Mouse (Mus musculus): Measurements from ENCODE around the gene Pycr2. TPM values are rescaled to one million over a fixed set of nuclear protein-coding genes. Genes with fewer than 3 reads are reported as not detected.

The Pycr2 gene
- polyA plus RNA-seq, 1 experiment from 2014 or later = 57.5 TPM

DNA sequence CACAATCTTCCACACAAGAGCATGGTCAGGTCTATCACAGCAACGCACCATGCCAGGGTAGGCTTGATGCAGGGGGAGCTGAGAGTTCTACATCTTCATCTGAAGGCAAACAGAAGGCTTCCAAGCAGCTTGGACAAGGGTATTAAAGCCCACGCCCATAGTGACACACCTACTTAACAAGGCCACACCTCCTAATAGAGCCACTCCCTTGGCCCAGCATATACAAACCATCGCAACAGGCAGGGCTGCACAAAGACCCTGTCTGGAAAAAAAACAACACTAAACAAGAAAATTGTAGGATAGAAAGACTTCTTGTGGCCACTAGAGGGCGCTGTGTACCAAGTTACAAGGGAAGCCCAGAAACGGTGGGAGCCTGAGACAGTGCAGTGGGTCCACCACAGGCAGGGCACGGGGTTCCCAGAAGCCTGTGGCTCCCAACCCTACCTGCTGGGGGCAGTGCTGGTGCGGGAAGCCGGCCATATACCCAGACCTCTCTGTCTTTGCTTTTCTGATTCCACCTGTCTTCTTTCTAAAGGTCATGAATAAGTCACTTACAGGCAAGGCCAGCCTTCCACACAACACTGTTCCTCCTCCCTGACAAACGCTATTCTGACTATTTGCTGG is 30.1 kb upstream of the Pycr2 start:
- no peak overlapping the region for H3K9ac ChIP-seq (replicated peaks; ENCODE audit: low read depth)
- ATAC-seq = peak; percentile 84
- peak; percentile 82 for DNase-seq (ENCODE audit: low spot score)
- H3K27me3 ChIP-seq (replicated peaks; ENCODE audit: insufficient read depth, low read length) = no peaks in the 10 kb centered on the region
- no peak overlapping the region for H3K27ac ChIP-seq (ENCODE audit: low read length)
- no peak overlapping the region for H3K4me3 ChIP-seq (ENCODE audit: low read depth, low read length)
- no peaks in the 10 kb centered on the region for H3K9me3 ChIP-seq (ENCODE audit: low read length)
- TF ChIP-seq CTCF (IDR thresholded peaks at IDR 0.05) = peak; percentile 80
- TF ChIP-seq EP300 (IDR thresholded peaks at IDR 0.05) = no peak
- no peaks in the 10 kb centered on the region for H3K4me1 ChIP-seq (ENCODE audit: insufficient read depth, low read depth, low read length)
- WGBS = 20% methylated on average over 9 of the region's 9 CpGs
- no peak overlapping the region for H3K4me2 ChIP-seq (replicated peaks; ENCODE audit: low read depth, low read length)
- no peaks in the 10 kb centered on the region for H3K36me3 ChIP-seq (ENCODE audit: insufficient read depth, low read length)

- no peak for ATAC-seq
- Histone ChIP-seq H3K27me3 (replicated peaks; ENCODE audit: insufficient read depth, low read length) (no peaks in the 10 kb centered on the region), H3K4me1 (ENCODE audit: insufficient read depth, low read depth, low read length) (no peaks in the 10 kb centered on the region), H3K9me3 (ENCODE audit: low read length) (no peaks in the 10 kb centered on the region), H3K4me2 (replicated peaks; ENCODE audit: low read depth, low read length) (no peak overlapping the region), H3K27ac (ENCODE audit: low read length) (no peak overlapping the region), H3K36me3 (ENCODE audit: insufficient read depth, low read length) (no peaks in the 10 kb centered on the region), H3K4me3 (ENCODE audit: low read depth, low read length) (no peak overlapping the region), H3K9ac (replicated peaks; ENCODE audit: low read depth) (no peak overlapping the region)
- TF ChIP-seq CTCF (IDR thresholded peaks at IDR 0.05) = no peak
- WGBS = 73% methylated on average over 2 of the region's 2 CpGs
- no peak for DNase-seq (ENCODE audit: low spot score)
Measured at GRCm38 (mm10) chr1:180874615-180875014, 29.5 kb upstream of the Pycr2 start.

- 85% methylated on average over 9 of the region's 9 CpGs for WGBS
- Histone ChIP-seq H3K4me3 (ENCODE audit: low read depth, low read length) (no peak overlapping the region), H3K27me3 (replicated peaks; ENCODE audit: insufficient read depth, low read length) (no peaks in the 10 kb centered on the region), H3K27ac (ENCODE audit: low read length) (no peak overlapping the region), H3K4me2 (replicated peaks; ENCODE audit: low read depth, low read length) (no peak overlapping the region), H3K36me3 (ENCODE audit: insufficient read depth, low read length) (no peaks in the 10 kb centered on the region), H3K9me3 (ENCODE audit: low read length) (no peaks in the 10 kb centered on the region), H3K4me1 (ENCODE audit: insufficient read depth, low read depth, low read length) (no peaks in the 10 kb centered on the region), H3K9ac (replicated peaks; ENCODE audit: low read depth) (no peak overlapping the region)
- TF ChIP-seq EP300 (IDR thresholded peaks at IDR 0.05) = no peak
- no peak for TF ChIP-seq CTCF (IDR thresholded peaks at IDR 0.05)
- no peak for ATAC-seq
- DNase-seq (ENCODE audit: low spot score) = no peak
Measured at GRCm38 (mm10) chr1:180875126-180875525, 29.0 kb upstream of the Pycr2 start.

DNA sequence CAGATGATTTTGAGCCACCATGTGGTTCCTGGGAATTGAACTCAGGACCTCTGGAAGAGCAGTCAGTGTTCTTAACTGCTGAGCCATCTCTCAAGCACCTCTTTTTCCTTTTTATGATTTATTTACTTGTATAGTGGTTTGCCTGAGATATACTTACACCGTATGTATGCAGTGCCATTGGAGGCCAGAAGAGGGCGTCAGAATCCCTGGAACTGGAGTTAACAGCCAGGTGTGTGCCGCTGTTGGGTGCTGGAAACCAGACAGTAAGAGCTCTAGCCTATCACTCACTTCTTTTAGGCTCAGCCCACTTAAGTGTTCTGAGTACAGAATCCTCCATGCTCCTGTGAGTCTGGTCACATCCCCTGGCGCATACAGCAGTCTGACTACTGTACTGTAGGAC is 26.6 kb upstream of the Pycr2 start:
- Histone ChIP-seq H3K9me3 (ENCODE audit: low read length) (no peaks in the 10 kb centered on the region), H3K4me1 (ENCODE audit: insufficient read depth, low read depth, low read length) (no peaks in the 10 kb centered on the region), H3K27ac (ENCODE audit: low read length) (no peak overlapping the region), H3K27me3 (replicated peaks; ENCODE audit: insufficient read depth, low read length) (no peaks in the 10 kb centered on the region), H3K4me3 (ENCODE audit: low read depth, low read length) (no peak overlapping the region), H3K36me3 (ENCODE audit: insufficient read depth, low read length) (no peaks in the 10 kb centered on the region), H3K4me2 (replicated peaks; ENCODE audit: low read depth, low read length) (no peak overlapping the region), H3K9ac (replicated peaks; ENCODE audit: low read depth) (no peak overlapping the region)
- TF ChIP-seq CTCF (IDR thresholded peaks at IDR 0.05) = no peak
- TF ChIP-seq EP300 (IDR thresholded peaks at IDR 0.05) = no peak
- no peak for DNase-seq (ENCODE audit: low spot score)
- no peak for ATAC-seq
- 72% methylated on average over 4 of the region's 4 CpGs for WGBS

GRCm38 (mm10) chr1:180881768-180882167 is 22.3 kb upstream of the Pycr2 start:
- WGBS = 54% methylated on average over 3 of the region's 3 CpGs
- TF ChIP-seq CTCF (IDR thresholded peaks at IDR 0.05) = no peak
- no peak for TF ChIP-seq EP300 (IDR thresholded peaks at IDR 0.05)
- Histone ChIP-seq H3K27me3 (replicated peaks; ENCODE audit: insufficient read depth, low read length) (no peaks in the 10 kb centered on the region), H3K4me3 (ENCODE audit: low read depth, low read length) (no peak overlapping the region), H3K36me3 (ENCODE audit: insufficient read depth, low read length) (no peaks in the 10 kb centered on the region), H3K27ac (ENCODE audit: low read length) (no peak overlapping the region), H3K4me2 (replicated peaks; ENCODE audit: low read depth, low read length) (no peak overlapping the region), H3K4me1 (ENCODE audit: insufficient read depth, low read depth, low read length) (no peaks in the 10 kb centered on the region), H3K9me3 (ENCODE audit: low read length) (no peaks in the 10 kb centered on the region), H3K9ac (replicated peaks; ENCODE audit: low read depth) (no peak overlapping the region)
- DNase-seq (ENCODE audit: low spot score) (no peak), ATAC-seq (no peak)

DNA sequence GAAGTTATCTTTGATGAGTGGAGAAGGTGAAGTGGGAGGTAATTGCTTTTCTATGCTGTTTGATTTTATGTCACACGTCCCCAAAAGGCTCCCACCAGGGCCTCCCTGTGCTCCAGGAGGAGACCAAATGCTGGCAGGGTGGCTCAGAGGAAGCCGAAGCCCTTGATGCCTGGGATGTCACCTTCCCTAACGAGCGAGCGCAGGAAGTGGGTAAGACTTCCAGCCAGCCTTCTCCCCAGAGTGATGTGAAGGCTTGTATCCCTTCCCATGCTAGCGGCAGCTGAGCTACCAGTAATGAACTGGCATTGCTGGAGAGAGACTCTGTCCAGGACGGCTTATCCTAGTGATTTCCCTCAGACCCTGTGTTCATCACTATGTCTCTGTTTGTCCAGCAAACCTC is 20.4 kb upstream of the Pycr2 start:
- ATAC-seq (no peak), DNase-seq (ENCODE audit: low spot score) (no peak)
- no peaks in the 10 kb centered on the region for H3K4me1 ChIP-seq (ENCODE audit: insufficient read depth, low read depth, low read length)
- H3K36me3 ChIP-seq (ENCODE audit: insufficient read depth, low read length) = no peaks in the 10 kb centered on the region
- H3K4me2 ChIP-seq (replicated peaks; ENCODE audit: low read depth, low read length) = no peak overlapping the region
- no peak overlapping the region for H3K27ac ChIP-seq (ENCODE audit: low read length)
- H3K27me3 ChIP-seq (replicated peaks; ENCODE audit: insufficient read depth, low read length) = no peaks in the 10 kb centered on the region
- no peak for TF ChIP-seq CTCF (IDR thresholded peaks at IDR 0.05)
- no peak for TF ChIP-seq EP300 (IDR thresholded peaks at IDR 0.05)
- WGBS = 25% methylated on average over 7 of the region's 7 CpGs
- no peaks in the 10 kb centered on the region for H3K9me3 ChIP-seq (ENCODE audit: low read length)
- H3K4me3 ChIP-seq (ENCODE audit: low read depth, low read length) = no peak overlapping the region
- no peak overlapping the region for H3K9ac ChIP-seq (replicated peaks; ENCODE audit: low read depth)

GRCm38 (mm10) chr1:180884484-180884883 is 19.6 kb upstream of the Pycr2 start:
- TF ChIP-seq EP300 (IDR thresholded peaks at IDR 0.05) = no peak
- no peak for TF ChIP-seq CTCF (IDR thresholded peaks at IDR 0.05)
- no peak overlapping the region for H3K4me3 ChIP-seq (ENCODE audit: low read depth, low read length)
- 68% methylated on average over 9 of the region's 9 CpGs for WGBS
- no peaks in the 10 kb centered on the region for H3K9me3 ChIP-seq (ENCODE audit: low read length)
- ATAC-seq = no peak
- no peaks in the 10 kb centered on the region for H3K36me3 ChIP-seq (ENCODE audit: insufficient read depth, low read length)
- no peak overlapping the region for H3K27ac ChIP-seq (ENCODE audit: low read length)
- no peak overlapping the region for H3K9ac ChIP-seq (replicated peaks; ENCODE audit: low read depth)
- no peak for DNase-seq (ENCODE audit: low spot score)
- H3K4me1 ChIP-seq (ENCODE audit: insufficient read depth, low read depth, low read length) = peaks cover 5% of the 10 kb centered on the region; the same call in 1 of the 2 replicates
- H3K4me2 ChIP-seq (replicated peaks; ENCODE audit: low read depth, low read length) = no peak overlapping the region
- no peaks in the 10 kb centered on the region for H3K27me3 ChIP-seq (replicated peaks; ENCODE audit: insufficient read depth, low read length)
